Mouse (Mus musculus) right cerebral cortex, postnatal 10 days (tissue): ENCODE results near the gene Trip12.

ENCODE experiments used
- DNase-seq, 2 experiments: peaks; one replicate each; pipeline ENCODE4 v3.0.0; 2021; ENCODE audit warnings: low spot score in 2 of 2

The Trip12 gene

DNA sequence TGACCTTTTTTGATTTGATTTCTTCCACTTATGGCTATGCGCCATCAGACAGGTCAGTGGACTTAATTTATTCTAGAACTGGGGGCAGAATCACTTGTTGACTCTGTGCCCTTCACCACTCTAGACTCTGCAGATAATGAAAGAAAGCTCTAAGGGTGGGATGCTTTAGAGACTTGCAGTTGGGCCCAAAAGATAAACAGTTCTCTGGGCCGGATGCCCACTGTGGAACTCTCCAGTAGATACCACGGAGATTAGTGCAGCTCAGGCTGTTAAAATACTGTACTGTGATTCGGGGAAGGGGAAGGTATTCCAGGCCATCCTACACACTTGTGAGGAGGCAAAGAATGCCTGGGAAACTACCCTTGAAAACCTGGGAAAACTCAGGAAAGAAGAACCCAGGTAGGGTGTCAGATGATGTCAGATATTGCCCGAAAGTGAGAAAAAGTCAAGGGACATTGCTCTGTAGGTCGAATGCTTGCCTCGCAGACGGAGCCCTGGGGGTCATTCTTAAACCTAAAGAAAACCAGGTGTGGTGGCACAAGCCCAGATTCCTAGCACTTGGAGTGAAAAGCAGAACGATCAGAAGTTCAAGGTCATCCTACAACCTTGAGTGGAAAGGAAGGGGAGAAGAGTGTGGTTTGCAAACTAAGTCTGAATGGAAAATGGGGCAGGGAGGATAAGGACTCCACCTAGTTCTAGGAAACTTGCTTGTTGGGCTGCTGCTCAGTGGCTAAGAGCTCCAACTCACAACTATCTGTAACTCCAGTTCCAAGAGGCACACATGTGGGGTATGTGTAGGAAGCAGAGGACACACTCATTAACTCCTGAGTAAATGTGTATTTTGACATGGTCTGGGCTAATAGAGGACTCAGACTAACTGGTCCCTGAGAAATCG, 20.3 kb upstream of the Trip12 start:
- no peak for DNase-seq

DNA sequence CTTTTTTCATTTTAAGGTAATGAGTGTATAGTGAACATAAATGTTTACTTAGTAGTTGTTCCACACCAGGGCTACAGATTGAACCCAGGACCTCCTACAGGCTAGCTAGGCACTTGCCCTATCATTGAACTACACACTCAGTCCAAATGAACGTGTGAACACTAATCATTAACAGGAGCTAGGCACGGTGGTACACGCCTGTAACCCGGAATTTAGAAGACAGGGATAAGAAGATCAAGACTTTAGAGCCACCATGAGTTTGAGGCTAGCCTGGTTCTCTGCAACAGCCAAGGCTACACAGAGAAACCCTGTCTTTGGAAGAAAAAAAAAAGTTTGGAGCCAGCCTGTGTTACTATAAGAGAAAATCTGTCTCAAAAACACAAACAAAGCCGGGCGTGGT, 19.3 kb upstream of the Trip12 start:
- no peak for DNase-seq

- no peak for DNase-seq
Observed at GRCm38 (mm10) chr1:84855756-84856155, 15.4 kb upstream of the Trip12 start.

- no peak for DNase-seq
Observed at GRCm38 (mm10) chr1:84854966-84855365, 14.7 kb upstream of the Trip12 start.

GRCm38 (mm10) chr1:84853721-84854120, 13.4 kb upstream of the Trip12 start:
- no peak for DNase-seq

GRCm38 (mm10) chr1:84851512-84852235, 11.4 kb upstream of the Trip12 start:
- DNase-seq: no peak

DNA sequence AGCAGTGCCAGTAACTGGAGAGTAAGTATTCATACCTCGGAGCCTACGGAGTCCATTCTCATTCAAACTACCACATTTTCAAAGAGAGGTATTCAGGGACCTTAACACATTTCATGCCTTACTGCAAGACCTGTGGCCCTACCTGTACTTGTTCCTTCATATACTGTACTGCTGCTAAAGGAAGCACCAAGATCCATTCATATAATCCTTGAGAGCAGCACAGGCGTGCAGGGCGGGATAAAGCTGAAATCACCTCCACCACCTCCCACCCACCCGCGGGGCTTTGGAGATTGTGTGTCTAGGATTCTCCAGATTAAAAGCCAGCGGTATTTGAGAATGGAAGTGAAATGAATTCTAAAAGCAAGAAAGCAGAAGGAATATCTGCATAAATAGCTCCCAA, 10.2 kb upstream of the Trip12 start:
- DNase-seq: no peak

GRCm38 (mm10) chr1:84849804-84850203, 9.5 kb upstream of the Trip12 start:
- DNase-seq: no peak

DNA sequence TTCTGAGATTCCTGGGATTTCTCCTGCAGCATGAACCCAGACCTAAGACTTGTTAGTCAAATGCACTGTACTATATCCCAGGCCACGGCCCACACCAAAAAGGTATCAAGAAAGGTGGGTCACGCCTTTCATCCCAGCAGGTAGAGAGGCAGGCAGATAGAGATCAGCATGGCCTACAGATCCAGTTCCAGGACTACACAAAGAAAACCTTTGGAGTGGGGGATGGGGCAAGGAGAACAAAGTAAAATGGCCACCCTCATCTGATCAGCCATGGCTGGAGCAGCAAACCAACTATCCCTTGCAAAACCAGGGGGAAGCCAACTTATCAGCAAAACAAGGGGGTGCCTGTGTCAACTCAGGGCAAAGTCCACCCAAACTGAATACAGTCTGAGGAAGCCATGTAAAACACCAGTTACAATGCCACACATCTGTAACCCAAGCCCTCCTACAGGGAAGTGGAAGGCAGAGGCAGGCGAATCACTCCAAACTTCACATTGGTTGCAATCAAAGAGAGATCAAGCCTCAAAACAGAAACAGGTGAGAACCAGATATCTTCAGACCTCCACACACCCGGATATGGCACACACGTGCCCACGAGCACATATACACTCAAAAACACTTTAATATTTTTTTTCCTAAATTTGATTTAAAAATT, 8.6 kb upstream of the Trip12 start:
- DNase-seq: no peak

DNA sequence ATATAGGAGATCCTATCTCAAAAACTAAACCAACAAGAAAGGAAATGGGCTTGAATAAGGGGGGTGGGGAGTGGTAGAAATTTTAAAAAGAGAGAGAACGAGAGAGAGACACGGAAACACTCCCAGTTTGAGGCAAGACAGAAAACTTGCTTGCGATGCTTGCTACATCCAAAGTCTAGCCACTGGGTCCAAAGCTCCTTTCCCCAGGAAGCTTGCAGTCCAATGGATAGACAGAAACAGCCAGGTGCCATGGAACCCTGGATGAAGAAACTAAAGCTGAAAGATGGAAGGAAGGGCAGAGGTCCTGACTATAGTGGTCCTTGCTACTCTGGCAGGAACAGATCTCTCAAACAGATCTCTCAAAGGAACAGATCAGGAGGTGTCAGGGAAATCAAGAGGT, 8.0 kb upstream of the Trip12 start:
- no peak for DNase-seq

GRCm38 (mm10) chr1:84847698-84848097, 7.4 kb upstream of the Trip12 start:
- DNase-seq: no peak

DNA sequence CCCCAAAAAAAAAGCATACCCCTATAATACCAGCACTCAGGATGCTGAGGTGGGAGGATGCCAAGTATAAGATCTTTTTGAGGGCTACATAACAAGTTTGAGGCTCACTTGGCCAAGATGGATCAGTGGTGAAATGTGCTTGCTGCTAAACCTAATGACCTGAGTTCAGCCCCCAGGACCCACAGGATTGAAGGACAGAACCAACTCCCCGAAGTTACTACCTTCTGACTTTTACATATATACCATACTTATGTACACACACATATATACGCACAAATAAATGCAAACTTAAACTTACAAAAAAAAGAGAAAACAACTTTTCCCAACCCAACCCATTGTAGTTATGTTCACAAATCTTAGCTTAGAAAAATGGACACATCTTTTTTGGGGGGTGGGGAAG, 3.0 kb upstream of the Trip12 start:
- no peak for DNase-seq

DNA sequence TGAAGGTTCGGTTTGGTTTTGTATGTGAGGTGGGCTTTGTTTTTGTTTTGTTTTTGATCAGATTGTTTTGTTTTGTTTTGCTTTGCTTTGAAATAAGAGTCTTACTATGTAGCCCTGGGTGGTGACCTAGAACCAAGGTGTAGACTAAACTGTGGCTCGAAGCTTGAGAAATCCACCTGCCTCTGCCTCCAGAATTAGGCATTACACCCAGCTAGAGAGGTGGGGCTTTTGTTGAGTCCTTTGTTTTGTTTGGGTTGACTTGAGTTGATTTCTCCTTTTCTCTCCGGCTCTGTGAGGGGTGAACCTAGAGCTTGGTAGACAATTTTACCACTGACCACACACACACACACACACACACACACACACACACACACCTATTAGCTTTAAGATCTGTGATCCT, 745 bp upstream of the Trip12 start:
- DNase-seq: no peak

GRCm38 (mm10) chr1:84839309-84840017, 853 bp downstream of the Trip12 start, which contains the start of gene Fbxo36:
TSS of gene Fbxo36 (plus strand) at chr1:84839841.
- peak; percentile 94 to 96 for DNase-seq

GRCm38 (mm10) chr1:84838621-84839151, 1.6 kb downstream of the Trip12 start:
- peak; percentile 84 to 87 for DNase-seq

DNA sequence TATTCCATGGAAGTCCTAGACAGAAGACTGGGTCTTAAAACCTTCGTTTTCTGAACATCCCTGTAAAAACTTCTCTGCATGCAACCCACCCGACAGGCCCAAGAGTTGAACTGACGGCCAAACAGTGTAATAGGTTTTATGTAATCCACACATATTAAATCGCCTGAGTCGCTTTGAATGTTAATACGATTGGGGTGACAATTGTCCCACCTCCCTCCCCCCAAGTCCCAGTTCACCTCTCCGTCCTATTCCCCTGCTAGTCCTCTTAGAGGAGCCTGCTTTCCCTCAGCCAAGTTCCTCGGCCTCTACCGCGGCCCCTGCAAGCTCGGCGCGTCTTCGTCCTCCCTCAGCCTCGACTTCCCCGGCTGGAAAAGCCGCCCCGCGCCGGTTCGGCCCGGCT, 2.2 kb downstream of the Trip12 start:
- peak in 1 of 2 experiments; percentile 32 for DNase-seq

DNA sequence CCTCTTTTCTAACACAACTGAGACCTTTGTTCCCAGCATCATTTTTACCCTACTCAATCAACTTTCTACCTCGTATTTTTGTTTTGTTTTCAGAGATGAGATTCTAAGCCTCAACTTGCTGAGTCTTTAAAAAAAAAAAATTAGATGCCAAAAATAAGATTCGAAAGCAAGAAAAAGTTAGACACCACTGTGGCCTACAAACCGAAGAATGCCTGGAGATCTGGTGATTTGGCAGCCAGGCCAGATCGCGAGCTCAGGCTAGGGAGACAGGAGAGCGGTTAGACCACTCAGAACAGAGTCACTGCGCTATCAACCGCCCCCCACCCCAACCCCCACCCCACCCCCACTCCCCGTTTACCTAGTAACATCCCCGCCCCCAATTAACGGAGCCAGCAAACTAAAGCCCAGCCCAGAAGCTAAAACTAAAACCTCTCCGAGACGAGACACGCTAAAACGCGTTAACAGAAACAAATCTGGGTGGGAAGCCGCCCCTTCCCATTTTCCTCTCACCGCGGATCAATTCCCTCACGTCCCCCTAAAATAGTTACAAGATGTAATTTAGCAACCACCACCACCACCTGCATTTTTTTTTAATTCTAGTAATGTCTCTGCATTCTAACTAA, 2.7 kb downstream of the Trip12 start:
- no peak for DNase-seq

- no peak for DNase-seq
Observed at GRCm38 (mm10) chr1:84825091-84825490, 15.2 kb downstream of the Trip12 start.

DNA sequence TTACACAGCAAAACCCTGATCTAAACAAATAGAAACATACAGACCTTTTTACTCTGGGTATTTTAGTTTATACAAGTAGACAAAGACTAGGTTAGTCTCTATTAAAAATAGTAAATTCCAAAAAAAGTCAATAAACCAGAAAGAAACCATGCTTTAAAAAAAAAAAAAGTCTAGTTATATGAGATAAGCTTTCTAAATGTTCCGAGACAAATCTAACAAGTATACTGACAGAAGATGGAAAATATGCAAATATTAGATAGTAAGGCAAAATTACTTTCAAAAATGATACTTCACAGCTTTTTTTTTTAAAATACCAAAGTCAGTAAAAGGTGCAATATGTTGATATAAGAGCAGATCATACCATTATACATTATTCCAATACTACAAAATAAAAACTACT, 22.7 kb downstream of the Trip12 start:
- no peak for DNase-seq

- no peak for DNase-seq
Observed at GRCm38 (mm10) chr1:84803788-84804187, 36.5 kb downstream of the Trip12 start.

- no peak for DNase-seq
Observed at GRCm38 (mm10) chr1:84799166-84799565, 41.1 kb downstream of the Trip12 start.
